Mouse (Mus musculus) layer of hippocampus, adult 2 months (tissue): ENCODE measurements at regions not wholly inside any gene's neighbourhood (a gene's known extent, or its start where the extent isn't known, plus 50 kb on each side); places are given as distances from the start of the nearest gene placed in this dataset.
A peak's percentile ranks its signal among the peaks of the same experiment; 100 is the strongest.

Experiments used
- DNase-seq, 2 experiments: peaks; one replicate each; pipeline ENCODE4 v3.0.0; 2022; ENCODE audit warnings: low spot score in 2 of 2
- H3K27ac ChIP-seq: fragments of 200-600 bp; 2 replicates; pipeline ENCODE4 v1.8.1; 2022
- H3K4me3 ChIP-seq: fragments of 200-600 bp; 2 replicates; pipeline ENCODE4 v1.8.1; 2022; ENCODE audit warnings: mild to moderate bottlenecking
- CTCF ChIP-seq: fragments of 200-600 bp; conservative IDR thresholded peaks from 2 replicates; pipeline ENCODE4 v1.8.1; 2022; ENCODE audit warnings: antibody characterized with exemption, mild to moderate bottlenecking, moderate library complexity
- microRNA-seq, 2 experiments: library from miRNA; unstranded; fragments of <30 nt; microRNA quantifications; one replicate each; pipeline ENCODE4 v1.2.0; 2021

DNA sequence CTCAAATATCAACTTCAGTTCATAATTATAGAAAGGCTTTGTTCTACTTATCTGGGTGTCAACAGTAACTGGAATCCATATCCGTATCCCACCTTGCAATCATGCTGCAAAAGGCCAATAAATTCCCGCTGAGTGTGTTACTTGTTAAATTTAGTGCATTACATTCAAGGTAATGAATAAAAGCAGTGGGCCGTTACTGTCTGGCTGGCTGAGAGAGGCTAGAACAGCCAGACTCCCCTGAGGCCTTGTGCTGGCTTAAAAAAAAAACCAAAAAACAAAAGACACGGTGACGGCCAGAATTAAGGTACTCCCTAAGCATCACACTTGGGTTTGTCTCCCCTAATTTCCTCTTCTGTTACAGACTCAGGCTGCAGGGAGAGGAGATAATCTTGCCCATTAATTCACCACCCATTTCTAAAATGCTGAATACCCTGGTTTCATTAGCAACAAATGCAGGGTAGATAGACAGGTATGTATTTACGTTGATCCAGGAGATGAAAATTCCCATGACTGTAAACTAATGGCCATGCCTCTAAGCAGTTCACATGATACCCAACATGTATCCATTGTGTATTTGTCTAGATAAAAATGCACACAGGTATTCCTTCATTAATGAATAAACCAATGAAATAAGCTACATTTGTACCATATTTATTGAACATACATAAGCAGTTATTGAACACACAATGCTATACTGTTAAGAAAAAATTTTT, 74.1 kb upstream of the Gm11146 start:
- DNase-seq, result no peak
- Histone ChIP-seq H3K4me3 (no peak overlapping the region), H3K27ac (peak overlapping the region; percentile 46)
- no peak for TF ChIP-seq CTCF

GRCm38 (mm10) chr16:77671253-77671652, 69.4 kb upstream of the Gm11146 start:
- no peak for DNase-seq
- TF ChIP-seq CTCF, result no peak
- no peak overlapping the region for H3K27ac ChIP-seq
- no peak overlapping the region for H3K4me3 ChIP-seq

DNA sequence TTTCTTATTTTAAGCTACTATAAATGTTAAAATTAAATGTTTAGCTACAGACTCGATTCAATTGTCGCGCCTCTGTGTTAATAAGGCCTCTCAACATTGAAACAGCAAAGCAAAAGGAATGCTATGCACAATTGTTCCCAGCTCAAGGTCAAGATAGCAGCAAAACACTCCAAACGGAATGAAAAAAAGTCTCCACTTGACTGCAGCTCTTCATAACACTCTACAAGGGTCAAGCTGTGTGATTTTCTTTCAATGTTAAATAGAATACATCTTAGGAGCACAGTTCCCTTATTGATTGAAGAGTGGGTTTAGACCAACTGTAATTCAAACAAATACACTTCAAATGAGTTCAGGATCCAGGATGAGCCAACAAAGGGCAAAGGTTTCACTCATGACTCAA, 63.9 kb upstream of the Gm11146 start:
- H3K27ac ChIP-seq, result no peak overlapping the region
- DNase-seq, result no peak
- TF ChIP-seq CTCF, result no peak

DNA sequence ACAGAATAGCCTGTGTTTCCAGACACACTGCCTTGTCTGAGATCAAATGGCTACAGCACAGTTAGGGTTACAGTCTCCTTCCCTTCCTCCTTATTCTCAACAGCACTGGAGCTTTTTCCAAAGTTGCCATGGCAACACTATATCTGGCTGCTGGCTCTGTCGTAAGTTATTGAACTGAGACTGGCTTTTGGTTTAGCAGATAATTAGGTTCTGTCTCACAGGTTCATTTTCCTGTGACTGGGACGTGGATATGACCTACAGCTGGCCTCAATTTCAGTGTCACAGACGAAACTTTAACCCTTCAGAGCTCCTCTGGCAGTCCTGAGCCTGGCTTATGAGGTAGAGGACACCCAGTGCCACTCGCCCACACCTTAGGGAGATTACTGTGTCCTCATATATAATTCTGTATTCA, 60.2 kb upstream of the Gm11146 start:
- H3K27ac ChIP-seq, result peak overlapping the region; percentile 79
- no peak for TF ChIP-seq CTCF
- peak; percentile 48 to 79 for DNase-seq
- H3K4me3 ChIP-seq, result peak overlapping the region; percentile 18; the same call in 1 of the 2 replicates

More for the DNA sequence above, 63.9 kb upstream of the Gm11146 start:
- no peak overlapping the region for H3K4me3 ChIP-seq

GRCm38 (mm10) chr16:77653306-77653705, 51.4 kb upstream of the Gm11146 start:
- no peak for TF ChIP-seq CTCF
- Histone ChIP-seq H3K4me3 (no peak overlapping the region), H3K27ac (no peak overlapping the region)
- DNase-seq, result no peak

Small RNAs in the stretch of these regions (microRNA-seq; reads per million reads assigned to microRNA genes)
- gene Gm25025, result 0 reads per million in 2 experiments
